20 mouse cellular contexts compared by ENCODE assay signal in the genomic region with DNA sequence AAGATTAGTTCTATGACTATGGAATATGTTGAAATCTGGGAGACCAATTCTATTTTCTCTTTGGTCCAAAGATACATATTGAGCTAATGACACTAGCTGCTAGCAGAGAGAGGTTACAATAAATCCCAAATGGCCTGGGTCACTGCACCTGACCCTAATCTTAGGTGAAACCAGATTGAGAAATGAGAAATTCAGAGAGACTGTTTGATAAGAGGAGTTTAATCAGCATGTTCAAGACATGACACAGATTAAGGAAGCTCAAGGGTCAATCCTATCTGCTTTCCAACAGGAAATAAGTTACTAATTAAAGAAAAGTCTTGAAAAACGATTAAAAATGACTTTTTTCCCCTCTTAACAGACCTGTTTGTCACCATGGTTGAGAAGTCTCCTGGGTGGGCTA.
A peak's percentile ranks its signal among the peaks of the same experiment; 100 is the strongest.
DNase-seq lines count a peak whose midpoint lies in the region; ATAC-seq and TF ChIP-seq lines count a peak whose summit lies in the region.
"Had no signal": no experiment of that assay in that cellular context is flagged by ENCODE, and none has a peak within 500 bp of the region (broad histone marks: within the 10 kb centered on the region; RNA-seq: fewer than 3 reads in every experiment).

No protein-coding gene starts in this region.

- no peaks in the 10 kb centered on the region for H3K36me3 ChIP-seq in kidney, embryonic 14.5 days (ENCODE audit: control insufficient read depth, insufficient read depth, low read length)
- H3K36me3 ChIP-seq in intestine, embryonic 15.5 days = no peaks in the 10 kb centered on the region
- H3K36me3 ChIP-seq in intestine, embryonic 16.5 days (ENCODE audit: control insufficient read depth, insufficient read depth, low read length) = no peaks in the 10 kb centered on the region
- H3K36me3 ChIP-seq in small intestine, adult 2 months (ENCODE audit: control insufficient read depth, insufficient read depth, low read length) = peaks cover 3% of the 10 kb centered on the region; the same call in 1 of the 2 replicates
- H3K36me3 ChIP-seq: embryonic facial prominence, embryonic 10.5 days; embryonic facial prominence, embryonic 12.5 days; forebrain, embryonic 15.5 days had no signal

- H3K9me3 ChIP-seq in kidney, embryonic 14.5 days (ENCODE audit: control insufficient read depth, low read length) = no peaks in the 10 kb centered on the region
- no peaks in the 10 kb centered on the region for H3K9me3 ChIP-seq in intestine, embryonic 15.5 days
- no peaks in the 10 kb centered on the region for H3K9me3 ChIP-seq in intestine, embryonic 16.5 days (ENCODE audit: control insufficient read depth, low read length)
- H3K9me3 ChIP-seq: embryonic facial prominence, embryonic 10.5 days; embryonic facial prominence, embryonic 12.5 days; forebrain, embryonic 13.5 days; forebrain, embryonic 15.5 days had no signal

- H3K4me1 ChIP-seq in kidney, embryonic 14.5 days (ENCODE audit: control insufficient read depth, insufficient read depth, low read length) = no peaks in the 10 kb centered on the region
- H3K4me1 ChIP-seq in intestine, embryonic 15.5 days (replicated peaks) = no peaks in the 10 kb centered on the region
- peaks cover 6% of the 10 kb centered on the region; the same call in 1 of the 2 replicates for H3K4me1 ChIP-seq in intestine, embryonic 16.5 days (ENCODE audit: control insufficient read depth, insufficient read depth, low read length)
- H3K4me1 ChIP-seq in small intestine, adult 2 months (ENCODE audit: control insufficient read depth, insufficient read depth, insufficient read length, low read length) = peaks cover 28% of the 10 kb centered on the region
- H3K4me1 ChIP-seq: embryonic facial prominence, embryonic 10.5 days; forebrain, embryonic 15.5 days had no signal

- peak; percentile 11 for DNase-seq in kidney, adult 9 months
- DNase-seq in left cerebral cortex, adult 11 months (ENCODE audit: low spot score) = no peak
- DNase-seq in heart, postnatal 10 days = no peak
- DNase-seq: adrenal gland, adult 2 months; adrenal gland, postnatal 10 days; adrenal gland, postnatal 25 days; cerebellum, adult 11 months; cerebellum, adult 18-20 months; cerebellum, adult 8-10 months; cerebellum, adult 9-11 months; cerebellum, postnatal 14 days; cerebellum, postnatal 36 days had no signal

- intact Hi-C loops in heart, postnatal 10 days (cut with DNase I) = no loop called here

- no peak overlapping the region for H3K9ac ChIP-seq in kidney, embryonic 14.5 days (ENCODE audit: low read depth, low read length)
- no peak overlapping the region for H3K9ac ChIP-seq in intestine, embryonic 15.5 days
- H3K9ac ChIP-seq in intestine, embryonic 16.5 days (ENCODE audit: low read depth, low read length) = no peak overlapping the region
- H3K9ac ChIP-seq: embryonic facial prominence, embryonic 12.5 days; forebrain, embryonic 13.5 days; forebrain, embryonic 15.5 days had no signal

- no peak overlapping the region for H3K4me3 ChIP-seq in kidney, embryonic 14.5 days (ENCODE audit: low read length)
- no peak overlapping the region for H3K4me3 ChIP-seq in intestine, embryonic 15.5 days (replicated peaks)
- H3K4me3 ChIP-seq in intestine, embryonic 16.5 days (ENCODE audit: low read length) = no peak overlapping the region
- H3K4me3 ChIP-seq in small intestine, adult 2 months (ENCODE audit: low read depth, low read length) = no peak overlapping the region
- H3K4me3 ChIP-seq: embryonic facial prominence, embryonic 10.5 days; embryonic facial prominence, embryonic 12.5 days; forebrain, embryonic 13.5 days; forebrain, embryonic 15.5 days had no signal

- 45% methylated on average over 1 of the region's 1 CpGs for WGBS in kidney, embryonic 14.5 days
- WGBS in intestine, embryonic 15.5 days = 29% methylated on average over 1 of the region's 1 CpGs
- 46% methylated on average over 1 of the region's 1 CpGs for WGBS in intestine, embryonic 16.5 days
- WGBS in small intestine, adult 2 months = 11% methylated on average over 1 of the region's 1 CpGs

- ATAC-seq in kidney, embryonic 14.5 days (ENCODE audit: low FRiP score, low TSS enrichment) = no peak
- ATAC-seq in intestine, embryonic 15.5 days = peak; percentile 78
- peak; percentile 72 for ATAC-seq in intestine, embryonic 16.5 days
- ATAC-seq: forebrain, embryonic 13.5 days; forebrain, embryonic 15.5 days had no signal

- H3K27ac ChIP-seq in kidney, embryonic 14.5 days (ENCODE audit: low read depth, low read length) = no peak overlapping the region
- peak overlapping the region; percentile 32; the same call in 1 of the 2 replicates for H3K27ac ChIP-seq in intestine, embryonic 15.5 days
- peak overlapping the region; percentile 72 for H3K27ac ChIP-seq in intestine, embryonic 16.5 days (ENCODE audit: low read length)
- H3K27ac ChIP-seq in small intestine, adult 2 months (ENCODE audit: insufficient read depth, low read depth, low read length) = peak overlapping the region; percentile 68
- H3K27ac ChIP-seq: embryonic facial prominence, embryonic 10.5 days; embryonic facial prominence, embryonic 12.5 days; forebrain, embryonic 13.5 days; forebrain, embryonic 15.5 days had no signal

- H3K4me2 ChIP-seq in kidney, embryonic 14.5 days (replicated peaks; ENCODE audit: low read depth, low read length) = no peak overlapping the region
- H3K4me2 ChIP-seq in intestine, embryonic 15.5 days (replicated peaks) = no peak overlapping the region
- no peak overlapping the region for H3K4me2 ChIP-seq in intestine, embryonic 16.5 days (ENCODE audit: low read depth, low read length)
- H3K4me2 ChIP-seq: embryonic facial prominence, embryonic 12.5 days; forebrain, embryonic 13.5 days; forebrain, embryonic 15.5 days had no signal

- no peak for TF ChIP-seq CTCF in small intestine, adult 2 months (IDR thresholded peaks at IDR 0.05; ENCODE audit: extremely low read depth, insufficient read length, insufficient replicate concordance, low read depth, low read length)

- TF ChIP-seq POLR2A in small intestine, adult 2 months (IDR thresholded peaks at IDR 0.05; ENCODE audit: low read depth, low read length) = no peak

- no peaks in the 10 kb centered on the region for H3K27me3 ChIP-seq in kidney, embryonic 14.5 days (ENCODE audit: control insufficient read depth, insufficient read depth, low read length)
- H3K27me3 ChIP-seq in intestine, embryonic 15.5 days (replicated peaks) = no peaks in the 10 kb centered on the region
- H3K27me3 ChIP-seq in intestine, embryonic 16.5 days (replicated peaks; ENCODE audit: control insufficient read depth, insufficient read depth, low read length) = no peaks in the 10 kb centered on the region
- no peaks in the 10 kb centered on the region for H3K27me3 ChIP-seq in small intestine, adult 2 months (ENCODE audit: control insufficient read depth, insufficient read depth, low read length)
- H3K27me3 ChIP-seq: embryonic facial prominence, embryonic 12.5 days; forebrain, embryonic 13.5 days; forebrain, embryonic 15.5 days had no signal
